Mouse (Mus musculus): ENCODE data around the gene Dcun1d1. TPM values are rescaled to one million over a fixed set of nuclear protein-coding genes. Genes with fewer than 3 reads are reported as not detected.
A peak's percentile ranks its signal among the peaks of the same experiment; 100 is the strongest.

The Dcun1d1 gene
- polyA plus RNA-seq, 2 experiments from 2014 or later = 95.9 to 129 TPM

DNA sequence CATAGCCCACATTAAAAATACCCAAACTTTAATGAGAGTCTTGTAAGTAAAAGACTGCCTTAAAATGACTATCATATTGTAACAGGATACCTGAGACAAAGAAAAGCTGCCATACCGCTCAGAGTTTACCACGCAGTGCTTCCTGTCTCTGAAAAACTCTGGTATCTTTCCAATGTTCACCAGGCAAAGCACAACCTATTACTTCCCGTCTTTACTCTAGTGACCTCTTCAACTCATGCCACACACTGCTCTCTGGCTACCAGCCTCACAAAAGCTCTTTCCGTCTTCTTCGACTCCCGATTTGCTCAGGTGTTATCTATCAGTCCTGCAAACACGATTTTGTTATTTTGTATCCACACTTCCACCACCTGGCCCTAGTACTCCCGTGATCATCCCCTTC is 7.4 kb downstream of the Dcun1d1 start:
- ATAC-seq = peak; percentile 38

DNA sequence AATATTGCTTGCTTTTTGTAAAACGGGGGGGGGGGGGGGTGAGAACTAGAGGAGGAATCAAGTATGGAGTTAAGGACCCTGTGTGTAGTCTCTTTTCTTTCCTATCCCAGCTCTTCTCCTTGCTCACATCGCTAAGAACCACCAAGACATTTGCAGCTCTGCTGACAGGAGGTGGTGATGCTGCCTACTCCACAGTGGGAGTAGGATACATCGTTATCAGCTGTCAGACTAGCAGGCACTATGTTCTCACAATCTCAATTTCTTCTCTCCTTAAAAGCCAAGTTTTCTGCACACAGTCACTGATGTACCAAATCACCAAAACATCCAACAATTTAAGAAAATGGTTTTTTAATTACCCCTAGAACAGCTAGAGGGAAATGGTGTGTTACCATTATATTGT is 7.8 kb downstream of the Dcun1d1 start:
- ATAC-seq = no peak

DNA sequence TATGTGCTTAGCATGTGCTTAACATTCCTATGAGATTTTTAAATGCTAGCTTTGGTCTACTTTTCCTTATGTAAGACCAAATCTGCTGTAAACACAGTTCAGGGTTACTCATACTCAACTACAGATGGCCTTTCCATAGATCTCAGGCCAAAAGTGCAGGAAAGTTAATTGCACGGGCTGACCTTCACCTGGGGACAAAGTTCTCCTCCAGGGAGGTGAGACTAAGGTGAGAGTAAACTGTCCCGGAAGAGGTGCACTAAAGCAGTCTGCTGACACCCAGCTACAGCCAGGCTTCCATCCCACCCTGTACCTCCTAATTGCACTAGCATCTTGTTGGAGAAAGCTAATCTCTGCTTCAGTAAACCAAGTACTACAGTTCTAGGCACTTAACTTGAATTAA is 11.4 kb downstream of the Dcun1d1 start:
- no peak for ATAC-seq

DNA sequence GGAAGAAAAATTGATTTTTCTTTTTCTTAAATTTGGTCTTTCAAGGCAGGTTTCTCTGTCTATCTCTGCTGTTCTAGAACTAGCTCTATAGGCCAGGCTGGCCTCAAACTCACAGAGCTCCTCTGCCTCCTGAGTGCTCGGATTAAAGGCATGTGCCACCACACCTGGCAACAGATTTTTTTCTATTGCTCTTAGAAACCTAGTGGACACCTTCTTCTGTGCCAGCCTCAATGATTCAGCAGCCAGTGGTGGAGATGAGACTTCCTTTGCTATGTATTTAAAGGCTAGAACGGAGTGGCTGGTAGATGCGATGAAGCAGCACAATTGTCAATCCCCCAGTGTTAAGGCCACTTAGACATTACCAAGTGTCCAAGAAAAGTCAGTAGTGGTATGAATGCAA is 13.2 kb downstream of the Dcun1d1 start:
- no peak for ATAC-seq

DNA sequence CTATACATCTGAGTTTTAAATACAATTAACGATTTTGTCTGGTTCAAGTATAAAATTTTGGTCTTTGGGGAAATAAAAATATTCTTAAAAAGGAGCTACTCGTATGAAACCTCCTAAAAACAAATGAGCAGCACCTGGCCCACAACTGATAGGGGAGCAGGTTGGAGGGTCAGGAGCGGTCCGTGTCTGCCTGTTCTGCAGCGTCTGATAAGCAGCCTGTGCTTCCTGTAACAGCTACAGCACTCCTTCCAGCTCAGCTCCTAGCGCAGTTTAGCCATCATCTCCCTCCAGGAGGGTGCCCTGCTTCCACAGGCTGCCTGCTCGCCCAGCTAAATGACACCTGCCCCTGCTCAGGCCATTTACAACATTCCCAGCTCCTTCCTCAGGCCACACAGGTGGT is 13.8 kb downstream of the Dcun1d1 start:
- no peak for ATAC-seq

DNA sequence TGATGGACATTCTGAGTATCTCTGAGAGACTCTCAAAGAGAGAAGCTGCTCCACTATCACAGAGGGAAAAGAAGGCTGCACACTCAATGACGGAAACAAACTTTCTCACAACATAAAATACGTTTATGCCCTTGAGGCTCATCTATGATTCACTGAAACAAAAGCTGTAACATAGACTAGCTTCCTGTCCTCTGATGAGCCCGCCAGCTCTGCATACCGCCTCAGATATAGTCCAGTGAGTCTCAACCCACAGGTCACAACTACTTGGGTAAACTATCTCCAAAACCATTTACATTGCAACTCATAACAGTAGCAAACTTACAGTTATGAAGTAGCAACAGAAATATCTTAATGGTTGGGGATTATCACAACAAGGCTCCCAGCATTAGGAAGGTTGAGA is 14.7 kb downstream of the Dcun1d1 start:
- peak; percentile 38 for ATAC-seq

DNA sequence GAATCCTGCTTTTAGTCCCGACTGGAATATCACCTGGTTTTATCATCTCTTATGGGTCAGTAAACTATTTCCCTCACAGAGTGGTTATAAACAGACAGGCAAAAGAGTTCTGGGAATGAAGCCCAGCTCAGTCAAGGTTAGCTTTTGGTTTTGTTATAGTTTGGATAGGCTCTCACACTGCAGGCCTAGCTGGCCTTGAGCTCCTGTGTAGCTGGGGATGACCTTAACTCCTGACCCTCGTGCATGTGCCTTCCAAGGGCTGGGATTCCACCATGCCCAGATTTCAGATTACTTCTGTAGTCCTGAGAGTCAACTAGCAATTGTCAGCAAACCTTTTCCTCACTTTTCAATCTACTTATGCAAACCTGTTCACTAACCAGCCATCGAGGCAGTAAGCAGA is 19.0 kb downstream of the Dcun1d1 start:
- ATAC-seq = no peak

DNA sequence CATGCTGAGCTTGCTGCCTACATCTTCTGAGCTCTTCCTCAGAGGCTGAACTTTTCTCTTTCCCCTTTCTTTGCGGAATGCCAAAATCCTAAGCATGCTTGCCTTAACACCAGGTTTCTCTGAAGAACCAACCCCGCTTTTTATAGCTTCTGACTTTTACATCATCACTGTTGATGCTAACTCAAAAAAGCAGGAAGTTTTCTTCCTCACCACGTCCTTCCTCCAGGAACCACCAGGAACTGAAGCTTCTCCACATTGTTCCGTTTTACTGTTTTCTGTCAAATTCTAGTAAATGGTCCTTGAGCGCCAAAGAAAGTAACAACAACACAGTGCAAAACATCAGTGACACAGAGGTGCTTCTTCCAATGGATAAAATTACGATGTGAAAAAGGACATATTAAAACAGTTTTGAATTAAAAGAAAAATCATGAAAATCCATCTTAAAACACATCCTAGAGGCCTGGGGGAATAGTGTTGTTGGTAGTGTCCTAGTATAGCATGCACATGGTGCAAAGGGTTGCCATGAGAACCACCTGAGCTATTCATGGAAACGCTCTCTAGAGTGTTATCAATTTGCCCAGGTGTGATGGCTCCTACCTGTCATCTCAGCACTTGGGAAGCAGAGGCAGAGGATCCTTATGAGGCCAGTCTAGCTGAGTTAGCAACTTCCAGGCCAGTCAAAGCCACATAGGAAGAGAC is 28.1 kb downstream of the Dcun1d1 start:
- no peak for ATAC-seq

DNA sequence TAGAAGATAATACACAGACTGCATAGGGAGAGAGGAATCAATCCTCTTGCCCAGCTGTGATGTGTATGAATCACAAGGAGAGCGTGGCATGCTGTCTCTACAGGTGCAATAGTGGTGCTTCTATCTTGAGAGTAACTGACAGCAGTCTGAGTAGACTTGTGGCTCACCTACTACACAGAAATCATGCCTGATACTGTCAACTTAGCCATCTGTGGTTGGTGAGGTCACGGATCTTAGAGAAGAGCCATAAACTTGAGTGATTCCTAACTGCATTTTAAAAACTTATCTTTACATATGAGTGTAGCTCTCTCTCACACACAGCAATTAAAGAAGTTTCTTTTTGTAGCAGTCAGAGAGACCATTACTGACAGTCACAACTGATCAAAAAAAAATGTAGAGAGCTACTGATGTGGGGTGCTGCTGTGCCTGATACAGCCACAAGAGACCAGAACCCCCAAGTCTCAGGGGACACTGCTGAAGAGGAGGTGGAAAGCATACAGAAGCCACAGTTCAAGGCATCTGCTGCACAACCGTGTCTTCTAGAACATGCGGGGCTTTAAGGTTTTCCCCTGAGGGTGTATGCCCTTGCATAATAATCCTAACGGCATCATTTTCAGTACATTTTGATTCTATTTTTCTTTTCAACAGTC is 36.6 kb downstream of the Dcun1d1 start:
- ATAC-seq = no peak

DNA sequence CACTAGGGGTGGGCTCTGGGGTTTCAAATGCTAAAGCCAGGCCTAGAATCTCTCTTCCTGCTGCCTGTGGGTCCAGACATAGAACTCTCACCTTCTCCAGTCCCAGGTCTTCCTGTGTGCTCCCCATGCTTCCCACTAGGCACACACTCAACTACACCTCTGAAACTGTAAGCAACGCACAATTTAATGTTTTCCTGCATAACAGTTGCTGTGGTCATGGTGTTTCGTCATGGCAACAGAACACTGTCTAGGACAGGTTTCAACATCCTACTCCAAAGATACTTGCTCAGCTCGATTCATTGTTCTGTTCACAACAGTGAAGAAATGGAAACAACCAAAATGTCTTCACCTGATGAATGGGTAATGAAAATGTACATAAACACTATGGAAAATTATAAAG is 38.1 kb downstream of the Dcun1d1 start:
- ATAC-seq = no peak

DNA sequence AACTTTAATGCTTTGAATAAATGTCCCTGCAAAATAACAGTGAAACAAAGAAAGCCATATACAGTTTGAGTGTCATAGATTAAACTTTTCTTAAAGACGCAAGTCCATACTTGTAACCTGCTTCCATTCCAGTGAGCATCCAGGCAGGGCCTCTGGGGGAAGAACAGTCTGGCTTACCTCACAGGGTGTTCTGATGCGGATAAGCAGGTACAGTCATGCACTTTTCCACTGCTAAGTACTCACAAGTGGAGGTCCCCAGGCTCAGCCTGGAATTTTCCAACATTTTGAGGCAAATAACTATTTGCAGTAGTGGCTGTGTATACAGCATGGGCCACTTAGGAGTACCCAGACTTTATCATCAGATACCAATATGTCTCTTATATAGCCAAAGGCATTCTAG is 39.3 kb downstream of the Dcun1d1 start:
- ATAC-seq = no peak

DNA sequence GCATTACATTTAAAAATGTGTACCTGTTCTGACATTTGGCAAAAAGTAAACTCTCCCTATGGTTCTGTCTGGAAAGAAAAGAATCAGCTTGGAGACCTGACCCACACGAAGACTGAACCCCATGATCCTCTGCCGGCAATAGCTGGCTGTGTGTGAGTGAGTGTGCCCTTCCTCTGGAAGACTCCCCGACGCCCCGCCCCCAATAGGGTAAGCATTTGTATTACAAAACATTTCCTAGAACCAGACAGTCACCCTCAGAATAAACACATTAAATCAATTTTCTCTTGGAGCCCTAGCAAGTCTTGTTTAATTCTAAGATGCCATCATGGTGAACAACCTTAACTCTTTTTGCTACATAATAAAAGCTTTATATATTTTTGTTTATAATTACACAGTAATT is 44.1 kb downstream of the Dcun1d1 start:
- no peak for ATAC-seq

DNA sequence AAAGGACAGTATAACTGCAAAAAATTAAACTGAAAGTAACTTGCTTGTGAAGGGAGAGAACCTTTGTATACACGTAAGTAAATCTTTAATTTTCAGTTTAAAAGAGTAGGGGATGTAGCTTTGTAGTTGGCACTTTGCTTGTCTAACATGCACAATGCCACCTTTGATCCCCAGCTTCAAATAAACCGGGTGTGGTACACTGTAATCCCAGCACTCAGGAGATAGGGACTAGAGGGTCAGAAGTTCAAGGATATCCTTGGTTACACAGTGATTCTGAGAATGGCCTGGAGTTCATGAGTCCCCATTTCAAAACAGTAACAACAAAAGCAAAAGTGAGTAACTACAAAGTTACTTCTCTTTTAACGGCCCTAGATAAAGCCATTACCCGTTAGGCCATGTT is 46.1 kb downstream of the Dcun1d1 start:
- no peak for ATAC-seq

DNA sequence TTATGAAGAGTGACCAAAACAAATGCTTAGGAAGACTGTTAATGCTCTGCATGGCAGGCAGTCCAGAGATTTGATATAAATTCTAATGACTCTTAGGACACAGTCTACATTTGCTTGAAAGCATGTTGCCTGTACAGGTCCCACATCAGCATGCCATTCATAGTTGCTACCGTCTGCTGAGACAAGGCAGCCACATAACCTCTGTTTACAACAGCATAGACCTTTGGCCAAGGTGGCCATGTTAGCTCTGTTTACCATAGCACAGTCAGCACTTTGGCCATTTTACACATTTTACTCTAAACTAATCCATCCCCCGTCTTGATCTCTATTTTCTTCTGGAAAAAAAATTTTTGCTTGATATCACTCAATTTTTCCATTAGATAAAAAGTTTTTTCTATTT is 47.7 kb downstream of the Dcun1d1 start:
- ATAC-seq = no peak

DNA sequence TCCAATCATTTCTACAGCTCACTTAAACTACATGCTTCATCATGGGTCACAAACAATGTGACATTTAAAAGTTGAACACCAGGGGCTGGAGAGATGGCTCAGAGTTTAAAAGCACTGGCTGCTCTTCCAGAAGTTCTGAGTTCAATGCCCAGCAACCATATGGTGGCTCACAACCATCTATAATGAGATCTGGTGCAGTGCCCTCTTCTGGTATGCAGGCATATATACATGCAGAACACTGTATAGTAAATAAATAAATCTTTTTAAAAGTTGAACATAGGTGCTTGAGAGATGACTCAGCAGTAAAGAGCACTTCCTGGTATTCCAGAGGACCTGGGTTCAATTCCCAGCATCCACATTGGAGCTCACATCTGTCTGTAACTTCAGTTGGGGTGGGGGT is 54.0 kb downstream of the Dcun1d1 start:
- ATAC-seq = peak; percentile 57

DNA sequence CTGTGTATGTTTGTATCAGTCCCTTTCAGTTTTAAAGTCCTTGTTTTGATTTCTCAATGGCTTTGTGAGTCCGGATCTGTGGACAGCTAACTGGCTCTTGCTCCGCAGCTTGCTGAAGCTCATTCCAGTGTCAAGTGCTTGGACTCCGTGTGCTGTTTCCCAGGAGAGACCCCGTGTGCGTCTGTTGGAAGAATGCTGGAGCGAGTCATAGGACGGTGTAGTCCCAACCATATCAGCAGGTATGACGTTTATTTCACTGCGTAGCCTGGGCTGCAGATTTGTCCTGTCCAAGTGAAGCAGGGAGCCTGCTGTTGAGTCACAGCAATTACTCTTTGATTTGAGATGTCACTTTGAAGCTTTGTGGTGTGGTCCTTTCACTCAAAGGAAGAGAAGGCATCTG is 87.9 kb downstream of the Dcun1d1 start:
- no peak for ATAC-seq

Other genes starting within 250 kb of the Dcun1d1 start
- gene Atp11b, start 183.3 kb downstream of the Dcun1d1 start, polyA plus RNA-seq (2017; shearing (Covaris generic)) = 10 to 100 TPM; 69.0 to 82.0 TPM
- 10 to 100 TPM; 23.6 to 35.7 TPM for gene Mccc1, start 63.2 kb upstream of the Dcun1d1 start, polyA plus RNA-seq (2017; shearing (Covaris generic))
- not detected for gene Ccdc144b, start 116.1 kb upstream of the Dcun1d1 start, polyA plus RNA-seq (2017; shearing (Covaris generic))
- 10 to 100 TPM; 41.6 to 42.2 TPM for gene Acad9, start 128.5 kb upstream of the Dcun1d1 start, polyA plus RNA-seq (2017; shearing (Covaris generic))
- 1 to 10 TPM; 7.5 to 7.9 TPM for gene D3Ertd254e, start 213.6 kb upstream of the Dcun1d1 start, polyA plus RNA-seq (2017; shearing (Covaris generic))